Mouse (Mus musculus): ENCODE data around the gene Rnf20. TPM values are rescaled to one million over a fixed set of nuclear protein-coding genes. Genes with fewer than 3 reads are reported as not detected.
A peak's percentile ranks its signal among the peaks of the same experiment; 100 is the strongest.

Rnf20 gene
- polyA plus RNA-seq, 1 experiment from 2014 or later, result 17.4 TPM

- Histone ChIP-seq H3K9ac (ENCODE audit: low read length) (peak overlapping the region; percentile 89), H3K4me2 (replicated peaks; ENCODE audit: low read depth) (peak overlapping the region; percentile 88), H3K27ac (replicated peaks) (peak overlapping the region; percentile 95), H3K4me3 (ENCODE audit: low read depth, low read length) (peak overlapping the region; percentile 79), H3K9me3 (ENCODE audit: control insufficient read depth, low read length) (no peaks in the 10 kb centered on the region), H3K27me3 (ENCODE audit: control insufficient read depth, insufficient read depth, low read length) (no peaks in the 10 kb centered on the region), H3K36me3 (ENCODE audit: control insufficient read depth, insufficient read depth, low read length) (no peaks in the 10 kb centered on the region), H3K4me1 (replicated peaks; ENCODE audit: control insufficient read depth, insufficient read depth) (no peaks in the 10 kb centered on the region)
- DNase-seq (ENCODE audit: low spot score), result no peak
- peak; percentile 76 for ATAC-seq (ENCODE audit: low FRiP score, low TSS enrichment)
- 1% methylated on average over 20 of the region's 20 CpGs for WGBS
- TF ChIP-seq CTCF (IDR thresholded peaks at IDR 0.05; ENCODE audit: low read depth), result no peak
- TF ChIP-seq EP300 (optimal IDR thresholded peaks at IDR 0.05), result no peak
These were observed 35.0 kb upstream of the Rnf20 start for GRCm38 (mm10) chr4:49596846-49597182.

GRCm38 (mm10) chr4:49597183-49598100, 34.4 kb upstream of the Rnf20 start, which contains the start of gene Tmem246:
Gene Tmem246, minus strand, starts transcription at chr4:49597876.
- TF ChIP-seq CTCF (IDR thresholded peaks at IDR 0.05; ENCODE audit: low read depth), result peak; percentile 33; the same call in 1 of the 2 replicates
- no peak for TF ChIP-seq EP300 (optimal IDR thresholded peaks at IDR 0.05)

GRCm38 (mm10) chr4:49603161-49603560, 28.6 kb upstream of the Rnf20 start:
- no peak overlapping the region for H3K4me2 ChIP-seq (replicated peaks; ENCODE audit: low read depth)
- ATAC-seq (ENCODE audit: low FRiP score, low TSS enrichment), result no peak
- no peak overlapping the region for H3K4me3 ChIP-seq (ENCODE audit: low read depth, low read length)
- H3K27me3 ChIP-seq (ENCODE audit: control insufficient read depth, insufficient read depth, low read length), result no peaks in the 10 kb centered on the region
- H3K9ac ChIP-seq (ENCODE audit: low read length), result no peak overlapping the region
- DNase-seq (ENCODE audit: low spot score), result no peak
- 74% methylated on average over 2 of the region's 2 CpGs for WGBS
- H3K4me1 ChIP-seq (replicated peaks; ENCODE audit: control insufficient read depth, insufficient read depth), result no peaks in the 10 kb centered on the region
- H3K36me3 ChIP-seq (ENCODE audit: control insufficient read depth, insufficient read depth, low read length), result no peaks in the 10 kb centered on the region
- TF ChIP-seq EP300 (optimal IDR thresholded peaks at IDR 0.05) (no peak), CTCF (IDR thresholded peaks at IDR 0.05; ENCODE audit: low read depth) (no peak)
- H3K9me3 ChIP-seq (ENCODE audit: control insufficient read depth, low read length), result no peaks in the 10 kb centered on the region
- no peak overlapping the region for H3K27ac ChIP-seq (replicated peaks)

More at GRCm38 (mm10) chr4:49597183-49598100, 34.4 kb upstream of the Rnf20 start, which contains the start of gene Tmem246:
- H3K4me1 ChIP-seq (replicated peaks; ENCODE audit: control insufficient read depth, insufficient read depth), result no peaks in the 10 kb centered on the region
- DNase-seq (ENCODE audit: low spot score) (peak; percentile 89), ATAC-seq (ENCODE audit: low FRiP score, low TSS enrichment) (peak; percentile 94)
- WGBS, result under 1% methylated on average over 75 of the region's 77 CpGs
- H3K4me2 ChIP-seq (replicated peaks; ENCODE audit: low read depth), result peak within 1 kb of the TSS; percentile 88
- H3K27ac ChIP-seq (replicated peaks), result peak within 1 kb of the TSS; percentile 95
- H3K4me3 ChIP-seq (ENCODE audit: low read depth, low read length), result peak within 1 kb of the TSS; percentile 79
- H3K9me3 ChIP-seq (ENCODE audit: control insufficient read depth, low read length), result no peaks in the 10 kb centered on the region
- H3K27me3 ChIP-seq (ENCODE audit: control insufficient read depth, insufficient read depth, low read length), result no peaks in the 10 kb centered on the region
- H3K36me3 ChIP-seq (ENCODE audit: control insufficient read depth, insufficient read depth, low read length), result no peaks in the 10 kb centered on the region
- H3K9ac ChIP-seq (ENCODE audit: low read length), result peak within 1 kb of the TSS; percentile 89

- H3K27ac ChIP-seq (replicated peaks), result no peak overlapping the region
- DNase-seq (ENCODE audit: low spot score), result no peak
- no peak overlapping the region for H3K9ac ChIP-seq (ENCODE audit: low read length)
- H3K9me3 ChIP-seq (ENCODE audit: control insufficient read depth, low read length), result no peaks in the 10 kb centered on the region
- H3K4me3 ChIP-seq (ENCODE audit: low read depth, low read length), result no peak overlapping the region
- H3K4me2 ChIP-seq (replicated peaks; ENCODE audit: low read depth), result no peak overlapping the region
- H3K4me1 ChIP-seq (replicated peaks; ENCODE audit: control insufficient read depth, insufficient read depth), result no peaks in the 10 kb centered on the region
- no peaks in the 10 kb centered on the region for H3K27me3 ChIP-seq (ENCODE audit: control insufficient read depth, insufficient read depth, low read length)
- TF ChIP-seq CTCF (IDR thresholded peaks at IDR 0.05; ENCODE audit: low read depth), result no peak
- no peak for ATAC-seq (ENCODE audit: low FRiP score, low TSS enrichment)
- 62% methylated on average over 1 of the region's 1 CpGs for WGBS
- H3K36me3 ChIP-seq (ENCODE audit: control insufficient read depth, insufficient read depth, low read length), result no peaks in the 10 kb centered on the region
These were observed 27.7 kb upstream of the Rnf20 start for GRCm38 (mm10) chr4:49604016-49604546.

GRCm38 (mm10) chr4:49604616-49605015, 27.2 kb upstream of the Rnf20 start:
- no peaks in the 10 kb centered on the region for H3K4me1 ChIP-seq (replicated peaks; ENCODE audit: control insufficient read depth, insufficient read depth)
- ATAC-seq (ENCODE audit: low FRiP score, low TSS enrichment) (no peak), DNase-seq (ENCODE audit: low spot score) (no peak)
- WGBS, result 86% methylated on average over 5 of the region's 5 CpGs
- H3K9me3 ChIP-seq (ENCODE audit: control insufficient read depth, low read length), result no peaks in the 10 kb centered on the region
- no peak overlapping the region for H3K27ac ChIP-seq (replicated peaks)
- TF ChIP-seq CTCF (IDR thresholded peaks at IDR 0.05; ENCODE audit: low read depth) (no peak), EP300 (optimal IDR thresholded peaks at IDR 0.05) (no peak)
- no peaks in the 10 kb centered on the region for H3K36me3 ChIP-seq (ENCODE audit: control insufficient read depth, insufficient read depth, low read length)
- H3K4me2 ChIP-seq (replicated peaks; ENCODE audit: low read depth), result no peak overlapping the region
- no peak overlapping the region for H3K9ac ChIP-seq (ENCODE audit: low read length)
- H3K4me3 ChIP-seq (ENCODE audit: low read depth, low read length), result no peak overlapping the region
- H3K27me3 ChIP-seq (ENCODE audit: control insufficient read depth, insufficient read depth, low read length), result no peaks in the 10 kb centered on the region

- Histone ChIP-seq H3K9ac (ENCODE audit: low read length) (no peak overlapping the region), H3K27ac (replicated peaks) (no peak overlapping the region), H3K27me3 (ENCODE audit: control insufficient read depth, insufficient read depth, low read length) (no peaks in the 10 kb centered on the region), H3K4me1 (replicated peaks; ENCODE audit: control insufficient read depth, insufficient read depth) (no peaks in the 10 kb centered on the region), H3K4me2 (replicated peaks; ENCODE audit: low read depth) (no peak overlapping the region), H3K36me3 (ENCODE audit: control insufficient read depth, insufficient read depth, low read length) (no peaks in the 10 kb centered on the region), H3K4me3 (ENCODE audit: low read depth, low read length) (no peak overlapping the region), H3K9me3 (ENCODE audit: control insufficient read depth, low read length) (no peaks in the 10 kb centered on the region)
- no peak for TF ChIP-seq EP300 (optimal IDR thresholded peaks at IDR 0.05)
- TF ChIP-seq CTCF (IDR thresholded peaks at IDR 0.05; ENCODE audit: low read depth), result no peak
- no peak for DNase-seq (ENCODE audit: low spot score)
- WGBS, result 80% methylated on average over 1 of the region's 1 CpGs
- ATAC-seq (ENCODE audit: low FRiP score, low TSS enrichment), result no peak
These were observed 26.3 kb upstream of the Rnf20 start for GRCm38 (mm10) chr4:49605459-49605858.
